Mouse (Mus musculus) lung, adult 2 months (tissue): ENCODE results near the gene Atp8a2. TPM values are rescaled to one million over a fixed set of nuclear protein-coding genes. Genes with fewer than 3 reads are reported as not detected.

Experiments
- DNase-seq: peaks from one replicate; pipeline ENCODE4 v3.0.0; 2022
- H3K4me1 ChIP-seq: fragments of 200-500 bp; 2 replicates; pipeline ENCODE4 v1.6.1; 2011; ENCODE audit warnings: low read length; ENCODE audit not compliant: control insufficient read depth, insufficient read depth
- H3K4me3 ChIP-seq: fragments of 200-500 bp; replicated peaks from 2 replicates; pipeline ENCODE3; 2011; ENCODE audit warnings: low read depth, mild to moderate bottlenecking, control low read depth, low read length; ENCODE audit errors: extremely low read depth
- CTCF ChIP-seq: fragments of 200-500 bp; IDR thresholded peaks from 2 replicates; pipeline ENCODE4 v1.5.1; 2011; ENCODE audit warnings: mild to moderate bottlenecking, low read length, control low read depth; ENCODE audit not compliant: insufficient read depth
- POLR2A ChIP-seq: fragments of 200-500 bp; IDR thresholded peaks from 2 replicates; pipeline ENCODE4 v1.6.1; 2011; ENCODE audit warnings: low read depth, mild to moderate bottlenecking, control low read depth, low read length, borderline replicate concordance; ENCODE audit errors: extremely low read depth
- WGBS: fragments of 180-500 bp; shearing (Covaris S2); methylation state at CpG from one replicate; pipeline ENCODE4 v1.1.7; 2018; 5-methylcytosine and 5-hydroxymethylcytosine counted together
- polyA plus RNA-seq: library from polyadenylated mRNA; depleted of rRNA; stranded (reverse); fragments of >200 nt; gene quantifications from 2 replicates; pipeline ENCODE4 v1.2.3, GENCODE M21; 2012

The Atp8a2 gene
- polyA plus RNA-seq, 1 experiment = 0.98 TPM

DNA sequence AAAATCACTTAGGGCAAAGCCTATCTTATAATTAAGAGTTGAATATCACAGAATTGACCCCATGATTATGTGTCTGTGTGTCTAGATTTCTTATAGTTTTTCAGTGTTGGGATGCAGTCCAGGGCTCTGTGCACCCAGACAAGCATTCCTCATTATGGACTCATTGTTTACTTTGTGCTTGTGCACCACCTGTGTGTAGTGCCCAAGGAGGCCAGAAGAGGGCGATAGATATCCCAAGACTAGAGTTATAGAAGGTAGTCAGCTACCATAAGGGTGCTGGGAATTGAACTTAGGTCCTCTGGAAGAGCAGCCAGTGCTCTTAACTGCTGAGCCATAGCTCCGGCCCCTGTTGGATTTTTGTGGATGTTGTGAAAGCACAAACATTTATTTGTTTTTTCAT, 320.5 kb downstream of the Atp8a2 start:
- 77% methylated on average over 2 of the region's 2 CpGs for WGBS
- no peak for DNase-seq
- TF ChIP-seq POLR2A = no peak
- no peak for TF ChIP-seq CTCF

DNA sequence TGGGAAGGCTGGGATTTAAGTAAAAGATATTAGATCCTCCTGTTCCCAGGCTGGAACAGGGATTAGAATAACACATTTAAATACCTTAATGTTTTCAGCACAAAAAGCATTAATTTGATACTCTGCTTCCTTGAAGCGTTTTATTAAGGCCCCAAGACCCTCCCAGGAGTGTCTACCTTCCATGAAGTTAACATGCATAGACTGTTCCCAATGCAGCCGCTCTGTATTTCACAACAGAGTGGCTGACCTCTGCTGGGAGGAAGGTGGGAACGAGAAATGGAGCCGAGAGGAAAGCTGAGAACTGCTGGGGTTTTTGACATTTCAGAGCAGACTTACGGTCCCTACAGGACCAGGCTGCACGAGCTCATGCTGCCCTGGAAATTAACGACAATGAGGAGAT, 328.6 kb downstream of the Atp8a2 start:
- no peaks in the 10 kb centered on the region for H3K4me1 ChIP-seq
- no peak for DNase-seq
- no peak overlapping the region for H3K4me3 ChIP-seq
- WGBS = 80% methylated on average over 7 of the region's 7 CpGs
- TF ChIP-seq CTCF (no peak), POLR2A (no peak)

More for the DNA sequence above, 320.5 kb downstream of the Atp8a2 start:
- H3K4me3 ChIP-seq = no peak overlapping the region
- no peaks in the 10 kb centered on the region for H3K4me1 ChIP-seq

DNA sequence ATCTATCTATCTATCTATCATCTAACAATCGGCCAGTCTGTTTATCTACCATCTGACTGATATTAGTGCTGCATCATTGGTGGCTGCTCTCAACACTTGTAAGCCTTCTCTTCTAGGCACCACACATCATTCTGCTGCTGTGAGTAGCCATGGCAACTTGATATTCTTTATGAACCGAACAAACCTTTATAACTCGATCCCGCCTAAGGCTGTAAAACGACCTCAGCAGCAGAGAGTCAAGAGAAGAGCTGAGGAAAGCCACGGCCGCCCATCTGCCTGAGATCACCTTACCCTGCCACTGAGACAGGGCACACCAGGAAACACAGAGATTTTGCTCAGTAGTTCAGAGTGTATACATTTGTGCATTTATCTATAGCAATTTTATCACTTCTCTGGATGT, 329.2 kb downstream of the Atp8a2 start:
- TF ChIP-seq CTCF (no peak), POLR2A (no peak)
- 68% methylated on average over 7 of the region's 7 CpGs for WGBS
- no peak for DNase-seq

DNA sequence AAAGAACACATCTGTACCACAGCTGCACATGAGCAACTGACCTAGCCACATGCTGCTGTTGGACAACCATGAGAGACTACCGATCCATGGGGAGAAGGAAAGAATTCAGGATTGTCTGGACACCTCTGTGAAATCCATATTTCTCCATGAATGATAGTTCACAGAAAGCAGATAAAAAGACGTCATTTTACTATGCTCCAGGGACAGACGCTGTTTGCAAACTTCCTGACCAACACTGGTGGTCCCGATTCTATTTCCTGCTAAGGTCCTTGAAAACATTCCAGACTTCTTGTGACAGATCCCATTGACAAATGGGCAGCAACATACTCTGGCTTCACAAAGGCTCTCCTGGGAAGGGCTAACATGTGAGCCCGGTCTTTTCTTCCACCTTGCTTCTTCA, 331.0 kb downstream of the Atp8a2 start:
- Histone ChIP-seq H3K4me3 (no peak overlapping the region), H3K4me1 (no peaks in the 10 kb centered on the region)
- DNase-seq = no peak
- 28% methylated on average over 5 of the region's 5 CpGs for WGBS
- TF ChIP-seq POLR2A = no peak
- TF ChIP-seq CTCF = no peak

More for the DNA sequence above, 329.2 kb downstream of the Atp8a2 start:
- Histone ChIP-seq H3K4me3 (no peak overlapping the region), H3K4me1 (no peaks in the 10 kb centered on the region)

DNA sequence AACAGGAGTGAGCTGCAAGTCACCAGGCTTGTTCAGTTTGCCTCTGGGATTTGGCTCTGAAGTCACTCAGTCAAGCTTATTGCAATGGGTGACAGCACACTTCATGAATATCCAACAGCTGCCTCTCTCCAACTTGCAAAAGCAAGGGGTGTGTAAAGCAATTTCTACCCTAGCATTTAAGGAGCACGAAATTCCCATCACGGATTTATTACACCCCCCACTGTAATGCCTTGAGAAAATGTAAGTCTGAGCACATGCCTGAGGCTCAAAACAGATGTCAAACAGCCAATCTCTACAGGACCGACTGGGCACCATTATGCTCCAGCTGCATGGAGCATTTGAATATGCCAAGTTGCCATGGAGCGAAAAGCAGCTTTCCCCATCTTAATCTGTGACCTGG, 334.6 kb downstream of the Atp8a2 start:
- 73% methylated on average over 4 of the region's 4 CpGs for WGBS

DNA sequence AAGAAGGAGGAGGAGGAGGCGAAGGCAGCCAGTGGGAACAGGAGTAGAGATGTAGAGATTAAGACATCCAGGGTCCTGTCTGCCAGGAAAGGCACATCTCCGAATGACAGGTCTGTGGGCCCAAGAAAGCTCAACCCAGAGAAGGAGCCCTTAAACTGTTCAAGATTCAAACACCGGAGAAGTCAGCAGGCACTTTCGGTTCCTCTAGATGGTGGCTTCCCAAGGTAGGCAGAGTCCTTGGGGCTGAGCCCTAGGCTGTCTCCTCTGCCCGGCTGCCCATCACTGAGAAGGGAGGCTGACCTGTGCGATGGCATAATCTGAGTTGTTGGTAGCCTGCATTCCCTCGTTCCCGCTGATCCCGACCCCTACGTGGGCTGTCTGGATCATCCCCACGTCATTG, 337.1 kb downstream of the Atp8a2 start:
- WGBS = 88% methylated on average over 11 of the region's 11 CpGs
- Histone ChIP-seq H3K4me3 (no peak overlapping the region), H3K4me1 (no peaks in the 10 kb centered on the region)
- DNase-seq = no peak
- TF ChIP-seq POLR2A (no peak), CTCF (no peak)

More for the DNA sequence above, 334.6 kb downstream of the Atp8a2 start:
- Histone ChIP-seq H3K4me3 (no peak overlapping the region), H3K4me1 (no peaks in the 10 kb centered on the region)
- no peak for DNase-seq
- no peak for TF ChIP-seq POLR2A
- no peak for TF ChIP-seq CTCF

DNA sequence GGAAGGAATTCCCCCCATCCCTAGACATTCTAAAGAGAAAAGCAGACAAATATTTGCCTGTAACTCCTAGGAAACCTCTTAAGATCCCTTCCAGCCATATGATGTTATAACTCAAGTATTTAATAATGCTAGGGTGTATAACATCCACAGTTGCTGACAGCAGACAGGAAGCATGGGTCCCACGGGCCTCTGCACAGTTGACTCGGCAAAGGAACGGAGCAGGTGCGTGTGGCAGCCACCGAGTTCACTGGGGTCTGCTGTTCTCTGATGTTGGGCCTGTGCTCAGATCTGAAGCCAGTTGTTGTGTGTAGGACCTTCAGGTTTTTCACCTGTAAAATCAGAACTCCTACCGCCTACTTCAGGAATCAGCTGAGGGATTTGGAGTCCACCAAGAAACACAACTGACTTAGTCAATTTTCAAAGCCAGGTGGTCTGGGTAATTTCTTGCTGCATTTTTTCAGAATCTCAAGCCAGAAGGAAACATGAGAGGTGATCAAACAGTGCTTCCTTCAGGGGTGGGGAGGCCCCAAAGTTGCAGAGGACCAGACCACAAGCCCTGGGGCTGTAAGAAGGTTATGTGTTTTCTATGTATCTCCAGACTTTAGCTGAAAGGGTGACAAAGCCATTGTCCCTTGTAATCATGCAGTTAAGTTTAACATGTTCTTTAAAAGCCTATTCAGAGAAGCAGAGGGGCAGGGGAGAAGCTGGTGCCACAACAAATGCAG, 338.3 kb downstream of the Atp8a2 start:
- no peaks in the 10 kb centered on the region for H3K4me1 ChIP-seq
- whole genome bisulfite sequencing = 71% methylated on average over 6 of the region's 6 CpGs
- TF ChIP-seq CTCF (no peak), POLR2A (no peak)
- no peak for DNase-seq
- no peak overlapping the region for H3K4me3 ChIP-seq

DNA sequence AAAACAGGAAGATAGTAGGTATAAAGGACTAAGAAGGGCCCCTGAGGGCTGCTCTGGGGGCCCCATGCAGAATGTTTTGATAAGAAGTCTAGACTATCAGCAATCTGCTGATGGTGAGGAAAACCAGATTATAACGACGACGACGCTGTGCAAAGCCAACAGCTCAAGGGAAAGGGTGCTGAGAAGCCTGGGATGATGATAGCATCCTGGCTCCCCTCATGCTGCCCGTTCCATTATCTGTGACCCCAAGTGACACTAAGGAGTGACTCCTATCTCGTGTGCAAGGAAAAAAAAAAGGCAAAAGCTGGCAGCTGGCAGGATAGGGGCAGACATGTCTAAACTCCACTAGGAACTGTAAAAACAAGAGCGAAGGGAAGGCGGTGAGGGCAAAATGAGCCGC, 343.8 kb downstream of the Atp8a2 start:
- Histone ChIP-seq H3K4me1 (no peaks in the 10 kb centered on the region), H3K4me3 (no peak overlapping the region)
- TF ChIP-seq POLR2A = no peak
- no peak for TF ChIP-seq CTCF
- WGBS = 39% methylated on average over 9 of the region's 9 CpGs
- DNase-seq = no peak

DNA sequence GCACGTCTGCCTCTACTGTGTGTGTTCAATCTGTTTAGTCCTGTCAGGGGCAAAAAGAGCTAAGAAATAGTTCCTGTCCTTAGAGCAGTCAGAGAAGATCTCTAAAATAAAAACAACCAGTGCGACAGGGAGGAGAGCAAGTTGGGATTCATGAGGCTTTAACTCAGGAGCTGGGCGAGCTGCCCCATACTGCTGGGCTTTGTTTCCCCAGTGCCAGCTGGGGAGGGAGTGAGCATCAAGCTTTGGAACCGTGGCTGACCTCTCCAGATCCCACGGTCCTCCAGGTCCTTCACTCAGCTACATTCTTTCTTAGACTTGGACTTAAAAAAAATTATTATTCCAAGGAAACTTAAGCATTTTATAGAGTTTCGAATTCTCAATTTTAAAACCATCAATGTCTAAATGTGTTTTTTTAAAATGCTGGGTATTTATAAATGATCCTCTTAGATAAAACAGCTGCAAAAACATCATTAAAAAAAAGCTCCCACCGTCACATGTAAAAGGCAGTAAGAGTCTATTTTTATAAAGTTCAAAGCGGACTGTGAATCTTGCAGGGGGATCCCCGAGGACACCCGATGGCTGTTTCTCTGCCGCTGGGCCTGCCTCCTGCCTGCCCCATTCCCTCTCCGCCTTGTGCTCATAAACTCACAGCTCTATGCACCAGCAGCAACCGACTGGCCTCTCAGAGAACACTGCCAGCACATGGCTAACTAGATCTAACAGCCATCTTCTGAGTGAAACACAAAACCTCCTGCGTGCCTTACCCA, 350.2 kb downstream of the Atp8a2 start:
- 46% methylated on average over 14 of the region's 14 CpGs for WGBS
- no peak for TF ChIP-seq POLR2A
- no peak for TF ChIP-seq CTCF

More for the DNA sequence above, 350.2 kb downstream of the Atp8a2 start:
- Histone ChIP-seq H3K4me1 (no peaks in the 10 kb centered on the region), H3K4me3 (no peak overlapping the region)
- DNase-seq = no peak
